Mouse (Mus musculus) hindbrain, embryonic 15.5 days (tissue): ENCODE data around the gene Tgfbr3. TPM values are rescaled to one million over a fixed set of nuclear protein-coding genes. Genes with fewer than 3 reads are reported as not detected.
"Not testable (repeated sequence)": the region's sequence is repeated elsewhere in the genome, so short reads cannot be mapped to it uniquely, and the experiment has no call there.

Source experiments
- ATAC-seq: fragments of 200-750 bp; cut with Nextera tagmentation; 2 replicates; pipeline ENCODE4 v1.8.0; 2017; ENCODE audit warnings: low read depth, moderate number of reproducible peaks, moderate TSS enrichment; ENCODE audit not compliant: low FRiP score
- H3K27ac ChIP-seq: fragments of 300-500 bp; sonication (generic); replicated peaks from 2 replicates; pipeline ENCODE4 v1.5.1; 2015; ENCODE audit warnings: mild to moderate bottlenecking, inconsistent platforms
- H3K27me3 ChIP-seq: fragments of 300-500 bp; sonication (generic); 2 replicates; pipeline ENCODE4 v1.6.1; 2015; ENCODE audit warnings: control low read depth, inconsistent platforms
- H3K36me3 ChIP-seq: fragments of 300-500 bp; sonication (generic); 2 replicates; pipeline ENCODE4 v1.6.1; 2015; ENCODE audit warnings: control low read depth, inconsistent platforms
- H3K4me1 ChIP-seq: fragments of 300-500 bp; sonication (generic); replicated peaks from 2 replicates; pipeline ENCODE4 v1.6.1; 2015; ENCODE audit warnings: control low read depth, inconsistent platforms
- H3K4me2 ChIP-seq: fragments of 300-500 bp; sonication (generic); 2 replicates; pipeline ENCODE4 v1.6.1; 2015; ENCODE audit warnings: moderate library complexity, mild to moderate bottlenecking, inconsistent platforms
- H3K4me3 ChIP-seq: fragments of 300-500 bp; sonication (generic); 2 replicates; pipeline ENCODE4 v1.5.1; 2015; ENCODE audit warnings: mild to moderate bottlenecking, inconsistent platforms
- H3K9ac ChIP-seq: fragments of 300-500 bp; sonication (generic); 2 replicates; pipeline ENCODE4 v1.6.1; 2015; ENCODE audit warnings: inconsistent platforms
- H3K9me3 ChIP-seq: fragments of 300-500 bp; sonication (generic); 2 replicates; pipeline ENCODE4 v1.6.1; 2016; ENCODE audit warnings: control low read depth, inconsistent platforms
- WGBS: fragments of 180-500 bp; shearing (Covaris S2); methylation state at CpG from one replicate; pipeline ENCODE4 v1.1.7; 2015; 5-methylcytosine and 5-hydroxymethylcytosine counted together
- polyA plus RNA-seq: library from polyadenylated mRNA; unstranded; fragments of >200 nt; fragmentation: Nextera tagmentation; extraction: Ambion mirVana; gene quantifications from 2 replicates; pipeline ENCODE4 v1.2.1, GENCODE M21; 2015

Gene Tgfbr3
- polyA plus RNA-seq, 1 experiment from 2014 or later, result 6.0 TPM

DNA sequence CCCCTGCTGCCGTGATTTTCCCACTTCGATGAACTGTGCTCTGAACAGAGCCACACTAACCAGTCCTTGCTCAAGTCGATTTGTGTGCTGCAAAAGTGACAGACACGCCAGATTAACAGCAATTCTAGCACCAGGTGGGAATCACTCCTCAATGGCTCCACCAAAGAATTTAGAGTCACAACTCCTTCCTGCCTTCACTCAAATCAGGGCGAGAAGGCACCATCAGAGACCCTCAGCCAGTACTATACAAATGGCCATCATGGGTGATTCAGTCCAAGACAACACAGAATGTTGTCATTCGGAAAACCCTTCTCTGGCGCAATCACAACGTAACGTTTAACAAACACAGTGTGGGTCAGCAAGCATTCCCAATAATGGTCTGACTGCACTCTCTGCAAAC lies 60.4 kb downstream of the Tgfbr3 start:
- no peak overlapping the region for H3K27ac ChIP-seq
- no peaks in the 10 kb centered on the region for H3K27me3 ChIP-seq
- H3K4me2 ChIP-seq, result no peak overlapping the region
- H3K4me3 ChIP-seq, result no peak overlapping the region
- H3K36me3 ChIP-seq, result no peaks in the 10 kb centered on the region
- H3K9ac ChIP-seq, result no peak overlapping the region
- 81% methylated on average over 9 of the region's 9 CpGs for WGBS
- H3K9me3 ChIP-seq, result no peaks in the 10 kb centered on the region
- peaks cover 5% of the 10 kb centered on the region; the same call in 1 of the 2 replicates for H3K4me1 ChIP-seq
- ATAC-seq, result no peak

- Histone ChIP-seq H3K9ac (no peak overlapping the region), H3K27ac (no peak overlapping the region), H3K27me3 (no peaks in the 10 kb centered on the region), H3K4me2 (no peak overlapping the region), H3K9me3 (no peaks in the 10 kb centered on the region), H3K36me3 (no peaks in the 10 kb centered on the region), H3K4me3 (no peak overlapping the region), H3K4me1 (peaks cover 2% of the 10 kb centered on the region; the same call in 1 of the 2 replicates)
- no peak for ATAC-seq
Observed at GRCm38 (mm10) chr5:107227580-107227979, 61.8 kb downstream of the Tgfbr3 start.

- no peak overlapping the region for H3K27ac ChIP-seq
- H3K4me2 ChIP-seq, result no peak overlapping the region
- H3K9ac ChIP-seq, result no peak overlapping the region
- H3K36me3 ChIP-seq, result no peaks in the 10 kb centered on the region
- WGBS, result 85% methylated on average over 7 of the region's 7 CpGs
- no peak overlapping the region for H3K4me3 ChIP-seq
- no peaks in the 10 kb centered on the region for H3K9me3 ChIP-seq
- peaks cover 18% of the 10 kb centered on the region for H3K4me1 ChIP-seq
- no peaks in the 10 kb centered on the region for H3K27me3 ChIP-seq
- no peak for ATAC-seq
Observed at GRCm38 (mm10) chr5:107224820-107225417, 64.5 kb downstream of the Tgfbr3 start.

DNA sequence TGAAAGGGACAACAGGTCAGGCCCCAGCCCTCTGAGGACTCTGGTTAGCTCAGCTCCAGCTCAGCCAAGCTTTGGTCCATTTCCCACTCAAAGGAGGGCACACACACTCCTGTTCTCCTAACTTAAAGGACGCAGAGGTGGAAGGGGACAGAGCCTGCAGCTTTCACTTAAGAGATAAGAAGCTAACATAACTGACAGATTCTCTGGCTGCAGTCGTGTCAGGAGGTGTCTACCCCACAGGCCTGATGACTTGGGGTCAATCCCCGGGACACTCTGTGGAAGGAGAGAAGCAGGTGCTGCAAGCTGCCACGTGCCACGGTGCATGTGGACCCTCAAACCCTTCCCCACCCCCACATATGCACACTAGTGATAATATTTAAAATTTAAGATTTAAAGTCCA lies 65.3 kb downstream of the Tgfbr3 start:
- Histone ChIP-seq H3K9me3 (no peaks in the 10 kb centered on the region), H3K4me3 (no peak overlapping the region), H3K36me3 (no peaks in the 10 kb centered on the region), H3K9ac (no peak overlapping the region), H3K4me1 (peaks cover 18% of the 10 kb centered on the region), H3K27me3 (no peaks in the 10 kb centered on the region), H3K27ac (no peak overlapping the region), H3K4me2 (no peak overlapping the region)
- ATAC-seq, result no peak
- 80% methylated on average over 5 of the region's 5 CpGs for WGBS

- H3K27ac ChIP-seq, H3K9ac ChIP-seq, H3K27me3 ChIP-seq, H3K9me3 ChIP-seq, H3K4me3 ChIP-seq, H3K36me3 ChIP-seq, ATAC-seq, H3K4me2 ChIP-seq: not testable (repeated sequence)
- peaks cover 18% of the 10 kb centered on the region for H3K4me1 ChIP-seq
- WGBS, result 82% methylated on average over 2 of the region's 2 CpGs
Observed at GRCm38 (mm10) chr5:107223483-107223882, 65.9 kb downstream of the Tgfbr3 start.

GRCm38 (mm10) chr5:107223029-107223428 lies 66.4 kb downstream of the Tgfbr3 start:
- Histone ChIP-seq H3K36me3 (no peaks in the 10 kb centered on the region), H3K9me3 (no peaks in the 10 kb centered on the region), H3K27ac (no peak overlapping the region)

GRCm38 (mm10) chr5:107222670-107223005 lies 66.8 kb downstream of the Tgfbr3 start:
- Histone ChIP-seq H3K36me3 (no peaks in the 10 kb centered on the region), H3K9ac (no peak overlapping the region), H3K9me3 (no peaks in the 10 kb centered on the region), H3K4me3 (no peak overlapping the region), H3K27ac (peak overlapping the region; percentile 14), H3K4me1 (peaks cover 18% of the 10 kb centered on the region), H3K27me3 (no peaks in the 10 kb centered on the region), H3K4me2 (0 out of 2 replicates have a peak overlapping the region, but pooled peaks have one; percentile 28)
- WGBS, result 58% methylated on average over 1 of the region's 1 CpGs
- no peak for ATAC-seq

More at GRCm38 (mm10) chr5:107223029-107223428, 66.4 kb downstream of the Tgfbr3 start:
- Histone ChIP-seq H3K9ac (no peak overlapping the region), H3K27me3 (no peaks in the 10 kb centered on the region), H3K4me2 (no peak overlapping the region), H3K4me3 (no peak overlapping the region), H3K4me1 (peaks cover 18% of the 10 kb centered on the region)
- 75% methylated on average over 9 of the region's 9 CpGs for WGBS
- no peak for ATAC-seq

- Histone ChIP-seq H3K27me3 (no peaks in the 10 kb centered on the region), H3K4me2 (0 out of 2 replicates have a peak overlapping the region, but pooled peaks have one; percentile 28), H3K9me3 (no peaks in the 10 kb centered on the region), H3K27ac (peak overlapping the region; percentile 14), H3K9ac (no peak overlapping the region), H3K36me3 (no peaks in the 10 kb centered on the region), H3K4me1 (peaks cover 18% of the 10 kb centered on the region), H3K4me3 (no peak overlapping the region)
- ATAC-seq, result 0 out of 2 replicates have a peak, but pooled peaks have one; percentile 50
- 28% methylated on average over 17 of the region's 17 CpGs for WGBS
Observed at GRCm38 (mm10) chr5:107221892-107222669, 67.3 kb downstream of the Tgfbr3 start.

GRCm38 (mm10) chr5:107220936-107221335 lies 68.5 kb downstream of the Tgfbr3 start:
- no peaks in the 10 kb centered on the region for H3K27me3 ChIP-seq
- peaks cover 18% of the 10 kb centered on the region for H3K4me1 ChIP-seq
- no peaks in the 10 kb centered on the region for H3K9me3 ChIP-seq
- no peak for ATAC-seq
- H3K9ac ChIP-seq, result no peak overlapping the region
- no peaks in the 10 kb centered on the region for H3K36me3 ChIP-seq
- H3K27ac ChIP-seq, result no peak overlapping the region
- no peak overlapping the region for H3K4me3 ChIP-seq
- no peak overlapping the region for H3K4me2 ChIP-seq
- 55% methylated on average over 5 of the region's 5 CpGs for WGBS

DNA sequence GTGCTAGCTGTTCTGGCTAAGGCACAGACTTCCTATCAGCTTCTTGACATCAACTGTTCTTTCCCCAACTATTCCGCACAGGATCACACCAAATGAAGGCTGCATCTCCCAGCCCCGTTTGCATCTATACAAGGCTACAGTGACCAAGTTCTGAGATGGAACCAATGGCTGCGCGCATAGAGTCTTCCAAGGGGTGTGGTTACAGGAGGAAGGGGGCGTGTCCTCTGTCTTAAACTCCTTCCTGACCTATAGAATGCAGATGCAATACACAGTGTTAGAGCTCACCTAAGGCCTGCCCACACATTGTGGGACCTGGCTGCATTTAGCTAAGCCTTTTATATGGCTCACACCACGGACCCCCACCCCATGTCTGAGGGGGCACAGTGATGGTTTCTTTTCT lies 69.5 kb downstream of the Tgfbr3 start:
- Histone ChIP-seq H3K4me3 (no peak overlapping the region), H3K9ac (no peak overlapping the region), H3K9me3 (no peaks in the 10 kb centered on the region), H3K36me3 (no peaks in the 10 kb centered on the region), H3K4me2 (no peak overlapping the region), H3K27ac (no peak overlapping the region), H3K27me3 (no peaks in the 10 kb centered on the region), H3K4me1 (peaks cover 18% of the 10 kb centered on the region)
- 84% methylated on average over 6 of the region's 6 CpGs for WGBS
- no peak for ATAC-seq

DNA sequence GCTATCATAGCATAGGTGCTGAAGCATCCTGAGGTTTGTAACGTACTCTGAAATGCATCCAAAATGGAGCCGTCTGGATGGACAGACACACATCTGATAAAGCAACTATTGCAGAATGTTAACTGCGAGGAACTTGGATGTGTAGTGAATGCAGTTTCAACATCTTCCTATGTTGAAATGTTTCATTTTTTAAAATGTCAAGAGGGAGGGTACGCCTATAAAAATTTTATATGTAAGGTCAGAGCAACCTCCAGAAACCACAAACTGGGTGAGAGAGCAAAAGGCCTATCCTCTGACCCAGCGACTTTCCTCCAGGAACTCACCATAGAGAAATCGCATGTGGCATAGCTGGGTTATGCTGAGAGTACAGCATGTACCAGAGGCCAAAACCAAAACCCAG lies 70.1 kb downstream of the Tgfbr3 start:
- ATAC-seq, result no peak
- Histone ChIP-seq H3K36me3 (no peaks in the 10 kb centered on the region), H3K9ac (no peak overlapping the region), H3K27ac (no peak overlapping the region), H3K4me3 (no peak overlapping the region), H3K4me2 (no peak overlapping the region), H3K4me1 (peaks cover 18% of the 10 kb centered on the region), H3K27me3 (no peaks in the 10 kb centered on the region), H3K9me3 (no peaks in the 10 kb centered on the region)
- WGBS, result 90% methylated on average over 6 of the region's 6 CpGs

DNA sequence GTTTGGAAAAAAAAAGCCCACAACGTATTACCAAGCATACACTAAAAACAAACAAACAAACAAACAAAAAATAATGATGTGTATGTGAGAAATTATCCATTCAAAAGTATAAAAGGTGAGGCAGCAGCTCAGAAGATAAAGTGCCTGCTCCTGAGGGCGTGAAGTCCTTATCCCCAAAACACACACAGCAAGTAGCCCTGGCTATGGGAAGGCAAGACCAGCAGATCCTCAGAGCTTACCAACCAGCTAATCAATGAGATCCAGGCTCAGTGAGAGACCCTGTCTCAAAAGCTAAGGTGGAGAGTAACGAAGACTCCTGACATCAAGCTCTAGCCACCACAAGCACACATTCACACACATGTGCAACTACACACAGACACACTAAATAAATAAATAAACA lies 70.8 kb downstream of the Tgfbr3 start:
- Histone ChIP-seq H3K9ac (no peak overlapping the region), H3K27ac (no peak overlapping the region), H3K4me1 (peaks cover 18% of the 10 kb centered on the region), H3K36me3 (no peaks in the 10 kb centered on the region), H3K27me3 (no peaks in the 10 kb centered on the region), H3K4me3 (no peak overlapping the region), H3K9me3 (no peaks in the 10 kb centered on the region), H3K4me2 (no peak overlapping the region)
- WGBS, result 88% methylated on average over 3 of the region's 3 CpGs
- no peak for ATAC-seq
